Mouse (Mus musculus) limb, embryonic 12.5 days (tissue): ENCODE measurements at regions not wholly inside any gene's neighbourhood (a gene's known extent, or its start where the extent isn't known, plus 50 kb on each side); places are given as distances from the start of the nearest gene placed in this dataset.

Experiments
- ATAC-seq: fragments of 200-750 bp; cut with Nextera tagmentation; 2 replicates; pipeline ENCODE4 v1.8.0; 2017; ENCODE audit warnings: low read depth, moderate TSS enrichment; ENCODE audit not compliant: insufficient number of reproducible peaks, insufficient read depth, low FRiP score, low TSS enrichment
- H3K27ac ChIP-seq: fragments of 300-500 bp; sonication (generic); 2 replicates; pipeline ENCODE4 v1.5.1; 2016; ENCODE audit warnings: mild to moderate bottlenecking, moderate library complexity
- H3K27me3 ChIP-seq: fragments of 300-500 bp; sonication (generic); 2 replicates; pipeline ENCODE4 v1.6.1; 2016; ENCODE audit warnings: mild to moderate bottlenecking, moderate library complexity
- H3K36me3 ChIP-seq: fragments of 300-500 bp; sonication (generic); 2 replicates; pipeline ENCODE4 v1.6.1; 2016; ENCODE audit warnings: mild to moderate bottlenecking, moderate library complexity
- H3K4me1 ChIP-seq: fragments of 300-500 bp; sonication (generic); replicated peaks from 2 replicates; pipeline ENCODE4 v1.6.1; 2016
- H3K4me2 ChIP-seq: fragments of 300-500 bp; sonication (generic); 2 replicates; pipeline ENCODE4 v1.6.1; 2016; ENCODE audit warnings: mild to moderate bottlenecking, moderate library complexity
- H3K4me3 ChIP-seq: fragments of 300-500 bp; sonication (generic); replicated peaks from 2 replicates; pipeline ENCODE4 v1.5.1; 2016; ENCODE audit warnings: mild to moderate bottlenecking
- H3K9ac ChIP-seq: fragments of 300-500 bp; sonication (generic); replicated peaks from 2 replicates; pipeline ENCODE4 v1.6.1; 2016; ENCODE audit warnings: mild to moderate bottlenecking, moderate library complexity
- H3K9me3 ChIP-seq: fragments of 300-500 bp; sonication (generic); 2 replicates; pipeline ENCODE4 v1.6.1; 2016; ENCODE audit warnings: mild to moderate bottlenecking, moderate library complexity
- WGBS: fragments of 180-500 bp; shearing (Covaris S2); methylation state at CpG from one replicate; pipeline ENCODE4 v1.1.7; 2016; 5-methylcytosine and 5-hydroxymethylcytosine counted together

DNA sequence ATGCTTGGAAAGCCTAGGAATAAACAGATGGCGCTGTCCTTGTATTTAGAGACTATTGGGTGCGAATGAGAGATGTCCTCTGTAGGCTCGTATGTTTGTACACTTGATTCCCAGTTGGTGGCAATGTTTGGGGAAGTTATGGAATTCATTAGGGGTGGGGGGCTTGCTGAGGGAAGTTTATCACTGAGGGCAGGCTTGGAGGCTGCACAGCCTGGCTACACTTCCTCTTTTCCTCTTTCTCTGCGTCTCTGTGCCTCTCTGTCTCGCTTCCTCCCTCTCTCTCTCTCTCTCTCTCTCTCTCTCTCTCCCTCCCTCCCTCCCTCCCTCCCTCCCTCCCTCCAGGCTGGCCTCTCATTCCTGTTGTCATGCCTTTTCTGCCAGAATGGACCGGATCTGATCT lies 104.2 kb upstream of the Arid2 start:
- H3K27me3 ChIP-seq = no peaks in the 10 kb centered on the region
- ATAC-seq = no peak
- WGBS = 72% methylated on average over 5 of the region's 6 CpGs

GRCm38 (mm10) chr15:96184666-96185065 lies 102.7 kb upstream of the Arid2 start:
- Histone ChIP-seq H3K4me2 (no peak overlapping the region), H3K27me3 (no peaks in the 10 kb centered on the region), H3K9ac (no peak overlapping the region), H3K36me3 (no peaks in the 10 kb centered on the region), H3K27ac (no peak overlapping the region), H3K4me3 (no peak overlapping the region), H3K9me3 (no peaks in the 10 kb centered on the region), H3K4me1 (peaks cover 20% of the 10 kb centered on the region)
- ATAC-seq = 0 out of 2 replicates have a peak, but pooled peaks have one; percentile 31
- 70% methylated on average over 8 of the region's 8 CpGs for WGBS

More for the DNA sequence above, 104.2 kb upstream of the Arid2 start:
- Histone ChIP-seq H3K27ac (no peak overlapping the region), H3K4me3 (no peak overlapping the region), H3K9ac (no peak overlapping the region), H3K4me2 (no peak overlapping the region), H3K4me1 (peaks cover 20% of the 10 kb centered on the region), H3K9me3 (no peaks in the 10 kb centered on the region), H3K36me3 (no peaks in the 10 kb centered on the region)

- H3K9ac ChIP-seq = no peak overlapping the region
- H3K27me3 ChIP-seq = no peaks in the 10 kb centered on the region
- 18% methylated on average over 4 of the region's 4 CpGs for WGBS
- no peaks in the 10 kb centered on the region for H3K36me3 ChIP-seq
- ATAC-seq = no peak
- H3K4me1 ChIP-seq = peaks cover 20% of the 10 kb centered on the region
- H3K27ac ChIP-seq = peak overlapping the region; percentile 31; the same call in 1 of the 2 replicates
- H3K4me2 ChIP-seq = peak overlapping the region; percentile 17
- no peaks in the 10 kb centered on the region for H3K9me3 ChIP-seq
- H3K4me3 ChIP-seq = no peak overlapping the region
Observed at GRCm38 (mm10) chr15:96185429-96185828, 101.9 kb upstream of the Arid2 start.

DNA sequence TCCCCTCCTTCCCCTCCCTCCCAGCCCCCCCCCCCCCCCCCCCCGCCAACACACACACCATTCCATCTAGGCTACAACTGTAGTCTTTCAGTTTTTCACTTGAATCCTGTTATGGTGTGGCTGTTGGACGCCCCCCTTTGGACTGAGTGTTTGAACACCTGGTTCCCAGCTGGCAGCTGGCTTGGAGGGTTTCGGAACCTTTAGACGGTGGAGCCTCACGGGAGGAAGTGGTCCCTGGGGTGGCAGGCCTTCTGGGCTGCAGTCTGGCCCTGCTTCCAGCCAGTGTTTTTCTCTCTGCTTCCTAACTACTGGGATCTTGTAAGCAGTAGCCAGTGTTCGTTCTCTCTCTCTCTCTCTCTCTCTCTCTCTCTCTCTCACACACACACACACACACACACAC lies 101.4 kb upstream of the Arid2 start:
- Histone ChIP-seq H3K27me3 (no peaks in the 10 kb centered on the region), H3K9me3 (no peaks in the 10 kb centered on the region), H3K4me2 (peak overlapping the region; percentile 17), H3K27ac (peak overlapping the region; percentile 23; the same call in 1 of the 2 replicates), H3K36me3 (no peaks in the 10 kb centered on the region), H3K9ac (no peak overlapping the region), H3K4me1 (peaks cover 20% of the 10 kb centered on the region), H3K4me3 (no peak overlapping the region)
- ATAC-seq = no peak
- WGBS = 9% methylated on average over 5 of the region's 6 CpGs

DNA sequence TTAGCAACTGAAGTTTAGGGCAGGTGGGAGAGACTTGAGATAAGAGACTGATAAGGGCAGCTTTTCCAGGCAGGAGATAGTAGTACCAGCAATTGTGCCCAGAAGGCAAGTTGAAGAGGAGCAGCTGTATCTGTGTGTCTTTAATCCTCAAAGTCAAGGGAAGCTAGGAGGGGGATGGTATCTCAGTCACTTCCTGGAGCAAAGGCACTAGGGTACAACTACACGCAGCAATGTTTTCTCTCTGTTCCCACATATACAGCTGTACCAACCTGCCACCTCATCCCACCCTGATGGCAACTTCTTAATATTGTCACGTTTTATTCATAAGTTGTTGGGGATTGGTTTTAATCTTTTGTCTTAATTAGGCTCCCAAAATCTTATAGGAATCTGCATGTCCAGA lies 97.8 kb upstream of the Arid2 start:
- Histone ChIP-seq H3K4me1 (peaks cover 16% of the 10 kb centered on the region), H3K9me3 (peaks cover 7% of the 10 kb centered on the region; the same call in 1 of the 2 replicates), H3K36me3 (no peaks in the 10 kb centered on the region), H3K4me3 (no peak overlapping the region), H3K9ac (no peak overlapping the region), H3K27ac (no peak overlapping the region), H3K4me2 (no peak overlapping the region), H3K27me3 (no peaks in the 10 kb centered on the region)
- no peak for ATAC-seq
- 84% methylated on average over 2 of the region's 2 CpGs for WGBS

GRCm38 (mm10) chr15:96197413-96197812 lies 89.9 kb upstream of the Arid2 start:
- no peaks in the 10 kb centered on the region for H3K27me3 ChIP-seq
- no peak overlapping the region for H3K9ac ChIP-seq
- peaks cover 7% of the 10 kb centered on the region; the same call in 1 of the 2 replicates for H3K9me3 ChIP-seq
- H3K4me1 ChIP-seq = no peaks in the 10 kb centered on the region
- ATAC-seq = no peak
- H3K4me3 ChIP-seq = no peak overlapping the region
- no peak overlapping the region for H3K27ac ChIP-seq
- H3K4me2 ChIP-seq = no peak overlapping the region
- 75% methylated on average over 10 of the region's 10 CpGs for WGBS
- H3K36me3 ChIP-seq = no peaks in the 10 kb centered on the region

DNA sequence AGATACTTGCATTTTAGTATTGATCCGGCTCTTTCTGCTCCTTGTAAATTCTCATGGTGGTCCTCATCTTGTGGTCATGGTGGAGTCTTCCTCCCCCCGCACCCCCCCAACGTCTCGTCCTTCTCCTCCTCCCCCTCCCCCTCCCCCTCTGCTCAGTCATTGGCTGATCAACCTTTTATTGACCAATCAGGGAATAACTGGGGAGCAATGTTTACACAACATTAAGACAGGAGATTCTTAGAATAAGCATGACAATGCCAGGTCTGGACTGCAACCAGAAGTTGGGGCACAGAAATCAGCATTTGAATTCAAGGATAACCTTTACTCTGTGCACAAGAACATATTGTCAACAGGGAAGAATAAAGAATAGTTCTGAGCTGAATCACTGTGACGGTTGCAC lies 89.4 kb upstream of the Arid2 start:
- Histone ChIP-seq H3K9ac (no peak overlapping the region), H3K4me1 (no peaks in the 10 kb centered on the region), H3K9me3 (peaks cover 7% of the 10 kb centered on the region; the same call in 1 of the 2 replicates), H3K27me3 (no peaks in the 10 kb centered on the region), H3K4me3 (no peak overlapping the region), H3K36me3 (no peaks in the 10 kb centered on the region), H3K27ac (no peak overlapping the region), H3K4me2 (no peak overlapping the region)
- 48% methylated on average over 5 of the region's 5 CpGs for WGBS
- ATAC-seq = no peak

- ATAC-seq = no peak
- no peak overlapping the region for H3K4me2 ChIP-seq
- no peak overlapping the region for H3K4me3 ChIP-seq
- no peaks in the 10 kb centered on the region for H3K36me3 ChIP-seq
- no peaks in the 10 kb centered on the region for H3K9me3 ChIP-seq
- WGBS = 74% methylated on average over 3 of the region's 3 CpGs
- H3K27me3 ChIP-seq = no peaks in the 10 kb centered on the region
- H3K4me1 ChIP-seq = no peaks in the 10 kb centered on the region
- no peak overlapping the region for H3K27ac ChIP-seq
- H3K9ac ChIP-seq = no peak overlapping the region
Observed at GRCm38 (mm10) chr15:96201273-96201672, 86.0 kb upstream of the Arid2 start.

DNA sequence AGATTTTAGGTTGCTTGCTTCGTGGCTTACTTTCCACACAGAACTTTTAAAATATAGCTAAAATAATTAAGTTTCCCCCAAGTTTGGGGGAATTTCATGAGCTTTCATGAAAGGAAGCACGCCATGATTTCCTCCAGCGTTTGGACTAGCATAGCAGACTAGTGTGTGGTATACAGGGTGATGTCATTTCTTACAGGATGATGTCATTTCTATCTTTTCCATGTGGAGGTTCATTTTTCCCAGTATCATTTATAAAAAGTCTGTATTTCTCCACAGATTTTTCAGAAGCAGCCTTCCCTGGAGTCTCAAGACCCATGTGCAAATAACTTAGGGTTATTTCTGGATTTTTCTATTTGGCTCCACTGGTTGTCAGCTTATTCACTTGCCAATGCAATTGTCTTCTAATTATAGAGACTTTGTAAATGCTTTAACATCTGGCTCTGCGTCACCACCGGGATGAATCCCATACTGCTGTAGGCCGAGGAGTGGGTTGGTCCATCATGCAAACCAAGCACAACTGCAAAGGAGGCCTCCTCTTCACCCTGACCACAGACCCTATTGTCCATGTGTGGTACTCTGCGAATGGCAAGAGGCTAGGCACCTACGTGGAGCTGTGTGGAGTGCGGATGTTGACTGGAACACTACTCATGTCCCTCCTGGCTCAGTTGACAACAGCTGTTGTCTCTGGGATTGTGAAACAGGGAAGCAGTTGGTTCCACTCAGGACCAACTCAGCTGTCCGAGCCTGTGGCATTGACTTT lies 85.4 kb upstream of the Arid2 start:
- 90% methylated on average over 10 of the region's 10 CpGs for WGBS
- Histone ChIP-seq H3K36me3 (no peaks in the 10 kb centered on the region), H3K4me3 (no peak overlapping the region), H3K9me3 (no peaks in the 10 kb centered on the region), H3K27ac (no peak overlapping the region), H3K4me2 (no peak overlapping the region), H3K4me1 (no peaks in the 10 kb centered on the region), H3K9ac (no peak overlapping the region), H3K27me3 (no peaks in the 10 kb centered on the region)
- ATAC-seq = no peak

DNA sequence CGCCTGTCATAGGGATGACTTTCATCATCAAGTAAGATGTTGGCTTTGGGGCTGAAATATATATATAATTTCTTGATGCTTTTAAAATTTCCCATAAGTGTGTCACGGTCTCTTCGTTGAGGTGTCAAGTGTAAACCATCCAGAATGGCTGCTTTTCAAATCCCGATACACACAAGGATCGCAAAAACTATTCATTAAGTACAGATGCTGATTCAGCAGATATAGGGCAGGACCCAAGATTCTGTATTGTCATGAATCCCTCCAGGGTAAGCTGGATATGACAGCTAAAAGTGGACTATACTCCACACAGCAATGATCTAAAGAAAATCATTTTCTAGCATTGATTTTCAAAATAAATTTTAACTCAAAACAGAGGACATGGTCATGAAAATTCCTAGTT lies 83.1 kb upstream of the Arid2 start:
- H3K9ac ChIP-seq = no peak overlapping the region
- WGBS = 88% methylated on average over 5 of the region's 5 CpGs
- H3K4me1 ChIP-seq = no peaks in the 10 kb centered on the region
- no peaks in the 10 kb centered on the region for H3K9me3 ChIP-seq
- no peak for ATAC-seq
- H3K4me2 ChIP-seq = no peak overlapping the region
- no peaks in the 10 kb centered on the region for H3K27me3 ChIP-seq
- no peaks in the 10 kb centered on the region for H3K36me3 ChIP-seq
- H3K4me3 ChIP-seq = no peak overlapping the region
- no peak overlapping the region for H3K27ac ChIP-seq

DNA sequence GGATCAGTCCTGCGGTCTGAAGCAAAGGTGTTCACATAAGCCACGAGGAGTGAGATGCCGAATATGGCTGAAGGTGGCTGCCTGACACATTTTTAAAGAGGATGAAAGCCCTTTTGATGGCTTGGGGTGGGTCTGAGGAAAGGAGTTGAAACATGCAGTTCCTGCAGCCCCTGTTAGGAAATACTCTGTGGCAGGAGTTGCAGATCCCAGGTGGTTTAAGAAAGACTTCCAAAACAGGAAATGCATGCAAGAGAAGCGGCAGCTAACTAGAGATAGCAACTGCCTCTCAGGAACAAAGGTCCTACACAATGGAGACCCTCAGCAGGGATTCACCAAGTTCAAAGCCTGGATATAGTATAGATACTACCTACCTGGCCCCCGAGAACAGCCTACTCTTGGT lies 82.7 kb upstream of the Arid2 start:
- H3K27ac ChIP-seq = no peak overlapping the region
- ATAC-seq = no peak
- no peaks in the 10 kb centered on the region for H3K36me3 ChIP-seq
- H3K27me3 ChIP-seq = no peaks in the 10 kb centered on the region
- no peak overlapping the region for H3K9ac ChIP-seq
- H3K9me3 ChIP-seq = no peaks in the 10 kb centered on the region
- H3K4me1 ChIP-seq = no peaks in the 10 kb centered on the region
- H3K4me2 ChIP-seq = no peak overlapping the region
- no peak overlapping the region for H3K4me3 ChIP-seq
- WGBS = 81% methylated on average over 5 of the region's 5 CpGs
